Mouse (Mus musculus) ES-E14 (cell line): ENCODE data around the gene Kdm7a.

Experiments
- CHD2 ChIP-seq: IDR thresholded peaks from 2 replicates; pipeline ENCODE4 v1.6.1; 2014; ENCODE audit warnings: mild to moderate bottlenecking, low read depth, low read length, inconsistent platforms
- HCFC1 ChIP-seq: IDR thresholded peaks from 2 replicates; pipeline ENCODE4 v1.6.1; 2012; ENCODE audit warnings: low read length, inconsistent platforms, borderline replicate concordance; ENCODE audit not compliant: insufficient read depth
- MAFK ChIP-seq: IDR thresholded peaks from 2 replicates; pipeline ENCODE4 v1.6.1; 2014; ENCODE audit warnings: mild to moderate bottlenecking, low read depth, low read length, inconsistent platforms; ENCODE audit not compliant: insufficient read depth
- ZC3H11A ChIP-seq: IDR thresholded peaks from 2 replicates; pipeline ENCODE4 v1.6.1; 2012; ENCODE audit warnings: low read depth, mild to moderate bottlenecking, inconsistent platforms, low read length, borderline replicate concordance
- ZNF384 ChIP-seq: IDR thresholded peaks from 2 replicates; pipeline ENCODE4 v1.6.1; 2012; ENCODE audit warnings: low read depth, low read length, inconsistent platforms

GRCm38 (mm10) chr6:39106812-39107211, 99.8 kb downstream of the Kdm7a start:
- no peak for TF ChIP-seq CHD2
- TF ChIP-seq HCFC1, result no peak
- no peak for TF ChIP-seq MAFK
- TF ChIP-seq ZNF384, result no peak
- TF ChIP-seq ZC3H11A, result no peak
